Mouse (Mus musculus) v-Abl transformed pro-B cells (cell line): Measurements from ENCODE around the gene Slc10a1.

Source experiments
- in situ Hi-C, 2 experiments: fragments of 400-800 bp; cut with MboI; formaldehyde crosslinking; loops; one replicate each; pipeline ENCODE4 v1.15.1; 2025; ENCODE audit not compliant: unreplicated experiment in 2 of 2

Gene Slc10a1

GRCm38 (mm10) chr12:80968605-80969004 is at the start of gene Slc10a1:
Gene Slc10a1, minus strand, starts transcription at chr12:80968705.
- in situ Hi-C loops = no loop called here

GRCm38 (mm10) chr12:81017624-81018023 is 49.1 kb upstream of the Slc10a1 start:
- in situ Hi-C loops = no loop called here

- in situ Hi-C loops = no loop called here
Measured at GRCm38 (mm10) chr12:81013496-81013895, 45.0 kb upstream of the Slc10a1 start.

DNA sequence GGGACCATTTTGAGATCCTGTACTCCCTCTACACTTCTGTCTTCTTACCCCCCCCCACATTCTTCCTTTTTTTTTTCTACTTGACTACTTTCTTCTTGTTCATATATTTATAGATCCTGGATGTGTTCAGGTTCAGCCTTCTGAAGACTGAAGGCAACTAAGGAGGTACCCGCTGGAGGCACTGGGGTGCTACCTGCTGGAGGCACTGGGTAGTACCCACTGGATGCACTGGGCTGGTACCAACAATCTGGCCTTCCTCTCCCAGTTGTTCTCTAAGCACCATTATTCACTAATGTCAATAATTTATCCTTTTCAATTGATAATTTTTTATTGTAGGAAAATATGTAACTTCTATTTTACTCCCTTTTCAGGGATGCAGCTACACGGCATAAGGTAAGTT is 43.5 kb upstream of the Slc10a1 start:
- in situ Hi-C loops = no loop called here

- in situ Hi-C loops = no loop called here
Measured at GRCm38 (mm10) chr12:81009813-81010212, 41.3 kb upstream of the Slc10a1 start.

GRCm38 (mm10) chr12:81002841-81003635 is 34.5 kb upstream of the Slc10a1 start:
- in situ Hi-C loops = no loop called here

DNA sequence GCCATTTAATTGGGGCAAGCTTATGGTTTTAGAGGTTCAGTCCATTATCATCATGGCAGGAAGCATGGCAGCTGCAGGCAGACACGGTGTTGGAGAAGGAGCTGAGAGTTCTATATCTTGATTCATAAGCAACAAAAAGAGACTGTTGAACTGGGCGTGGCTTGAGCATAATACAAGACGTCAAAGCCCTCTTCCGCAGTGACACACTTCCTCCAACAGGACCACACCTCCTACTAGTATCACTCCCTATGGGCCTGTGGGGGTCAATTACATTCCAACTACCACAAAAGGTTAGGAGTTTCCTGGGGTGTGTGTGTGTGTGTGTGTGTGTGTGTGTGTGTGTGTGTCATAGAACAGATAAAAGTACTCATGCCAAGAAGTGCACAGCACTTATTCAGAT is 32.4 kb upstream of the Slc10a1 start:
- in situ Hi-C loops = no loop called here

GRCm38 (mm10) chr12:80998528-80999221 is 30.2 kb upstream of the Slc10a1 start:
- in situ Hi-C loops = loop anchor here in 1 of 2 experiments (25.0 kb wide), 1 partner anchor 1464 kb away; no protein-coding TSS in a partner anchor

DNA sequence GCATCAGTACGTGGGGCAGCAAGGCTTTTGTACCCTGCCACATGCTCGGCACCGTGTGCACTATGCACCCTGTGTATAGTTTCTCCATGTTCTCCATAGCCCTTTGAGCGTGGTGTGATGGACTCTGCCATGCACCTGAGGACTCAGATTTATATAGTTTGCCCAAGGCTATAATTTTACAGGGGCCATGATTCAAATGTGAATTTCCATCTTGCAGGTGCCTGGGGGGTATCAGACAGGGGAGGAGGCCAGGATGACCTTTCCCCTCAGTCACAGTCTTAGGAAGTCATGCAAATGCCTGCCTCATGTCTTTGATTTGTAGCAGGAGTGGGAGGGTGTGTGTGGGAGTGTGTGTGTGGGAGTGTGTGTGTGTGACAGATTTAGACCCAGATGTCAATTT is 29.1 kb upstream of the Slc10a1 start:
- in situ Hi-C loops = loop anchor here in 1 of 2 experiments (25.0 kb wide), 1 partner anchor 1465 kb away; no protein-coding TSS in a partner anchor

DNA sequence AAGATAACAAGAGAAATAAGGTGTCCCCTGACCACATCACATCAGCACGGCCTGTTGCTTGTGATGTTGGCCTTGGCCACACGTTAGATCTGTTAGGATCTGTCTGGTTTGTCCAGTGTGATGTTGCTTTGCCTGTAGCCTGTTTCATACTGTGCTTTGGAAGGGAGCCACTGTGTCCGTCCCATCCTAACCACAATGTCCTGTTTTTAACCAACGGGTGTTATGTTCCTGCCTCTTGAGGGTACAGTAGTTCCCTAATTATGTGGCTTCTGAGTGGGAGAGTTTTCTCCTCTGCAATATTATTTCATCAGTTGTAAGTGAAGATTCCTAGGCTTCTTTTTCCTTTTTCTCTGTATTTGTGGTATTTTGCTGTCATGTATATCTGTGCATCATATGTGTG is 26.8 kb upstream of the Slc10a1 start:
- in situ Hi-C loops = loop anchor here in 1 of 2 experiments (25.0 kb wide), 1 partner anchor 1467 kb away; no protein-coding TSS in a partner anchor

GRCm38 (mm10) chr12:80993773-80994172 is 25.3 kb upstream of the Slc10a1 start:
- in situ Hi-C loops = loop anchor here in 1 of 2 experiments (25.0 kb wide), 1 partner anchor 1469 kb away; no protein-coding TSS in a partner anchor

GRCm38 (mm10) chr12:80992540-80993122 is 24.1 kb upstream of the Slc10a1 start:
- in situ Hi-C loops = loop anchor here in 1 of 2 experiments (25.0 kb wide), 1 partner anchor 1470 kb away; no protein-coding TSS in a partner anchor

DNA sequence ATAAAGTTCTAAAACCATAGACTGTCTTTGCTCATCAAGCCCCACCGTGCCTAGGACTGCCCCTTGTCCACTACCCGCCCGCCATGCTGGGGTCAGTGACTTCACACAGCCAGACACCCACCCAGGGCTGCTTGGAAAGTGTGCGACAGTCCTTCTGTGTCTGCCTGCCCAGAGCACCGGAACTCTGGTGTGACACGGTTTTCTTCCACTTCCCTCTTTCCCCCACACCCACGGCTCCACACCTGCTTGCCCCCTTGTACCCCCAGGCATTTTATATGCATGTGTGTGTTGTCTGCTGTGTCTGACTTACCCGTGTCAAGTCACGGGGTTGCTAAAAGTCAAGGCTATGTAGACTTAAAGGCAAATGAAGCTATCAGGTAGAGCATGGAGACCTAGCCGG is 23.3 kb upstream of the Slc10a1 start:
- in situ Hi-C loops = loop anchor here in 1 of 2 experiments (25.0 kb wide), 1 partner anchor 1470 kb away; no protein-coding TSS in a partner anchor

- in situ Hi-C loops = loop anchor here in 1 of 2 experiments (25.0 kb wide), 1 partner anchor 1471 kb away; no protein-coding TSS in a partner anchor
Measured at GRCm38 (mm10) chr12:80990901-80991445, 22.5 kb upstream of the Slc10a1 start.

GRCm38 (mm10) chr12:80988286-80988685 is 19.8 kb upstream of the Slc10a1 start:
- in situ Hi-C loops = loop anchor here (5.0 to 25.0 kb wide), 5 partner anchors 194 to 1474 kb away; no protein-coding TSS in a partner anchor

GRCm38 (mm10) chr12:80986628-80987027 is 18.1 kb upstream of the Slc10a1 start:
- in situ Hi-C loops = loop anchor here (5.0 to 25.0 kb wide), 5 partner anchors 196 to 1476 kb away; no protein-coding TSS in a partner anchor

DNA sequence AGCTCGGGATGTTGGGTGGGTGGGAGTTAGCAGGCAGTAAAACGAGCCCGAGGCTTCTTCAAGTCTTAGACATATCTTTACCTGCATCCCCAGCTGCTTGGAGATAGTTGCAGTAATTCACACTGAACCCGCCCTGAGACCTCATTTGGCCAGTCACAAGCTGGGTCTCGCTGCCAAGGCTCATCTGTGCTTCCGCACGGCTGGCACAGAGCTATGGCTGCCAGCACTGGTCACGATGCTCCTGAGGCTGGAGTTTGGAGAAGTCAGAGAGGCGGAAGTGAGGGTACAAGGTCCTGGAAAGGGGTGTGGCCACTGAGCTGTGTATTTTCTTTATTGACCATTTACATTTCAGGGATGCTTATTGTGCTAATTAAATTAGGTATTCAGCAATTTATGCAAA is 15.2 kb upstream of the Slc10a1 start:
- in situ Hi-C loops = loop anchor here (5.0 to 25.0 kb wide), 7 partner anchors 199 to 1479 kb away; no protein-coding TSS in a partner anchor

DNA sequence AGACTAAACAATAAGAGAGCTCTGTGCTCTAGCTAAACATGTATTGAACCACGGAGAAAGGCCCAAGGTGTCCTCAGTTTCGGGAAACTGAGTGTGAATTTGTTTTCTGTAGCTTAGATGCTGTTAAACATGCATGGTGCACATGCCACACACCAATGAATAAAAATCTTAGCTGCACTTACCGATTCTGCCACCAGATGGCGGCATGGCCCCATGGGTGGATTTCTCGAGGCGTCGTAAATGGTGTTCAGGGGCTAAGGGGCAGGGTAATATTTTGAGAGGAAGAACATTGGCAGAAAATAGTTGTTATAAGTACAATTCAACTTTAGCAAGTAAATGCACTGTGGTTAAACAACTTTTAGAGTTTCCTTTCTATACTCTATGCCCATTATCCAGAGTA is 13.8 kb upstream of the Slc10a1 start:
- in situ Hi-C loops = loop anchor here (5.0 to 25.0 kb wide), 7 partner anchors 200 to 1480 kb away; no protein-coding TSS in a partner anchor

GRCm38 (mm10) chr12:80975939-80976671 is 7.6 kb upstream of the Slc10a1 start:
- in situ Hi-C loops = loop anchor here in 1 of 2 experiments (5.0 to 25.0 kb wide), 2 partner anchors 811 to 1486 kb away; no protein-coding TSS in a partner anchor
